Mouse (Mus musculus): ENCODE results near the gene G6pc2. TPM values are rescaled to one million over a fixed set of nuclear protein-coding genes. Genes with fewer than 3 reads are reported as not detected.

G6pc2 gene
- polyA plus RNA-seq, 1 experiment from 2014 or later = not detected

- Histone ChIP-seq H3K4me3 (ENCODE audit: low read depth, low read length) (peak overlapping the region; percentile 72), H3K4me1 (ENCODE audit: control insufficient read depth, insufficient read depth, low read length) (no peaks in the 10 kb centered on the region), H3K27ac (ENCODE audit: low read length) (no peak overlapping the region), H3K36me3 (ENCODE audit: control insufficient read depth, insufficient read depth, low read length) (peaks cover 12% of the 10 kb centered on the region; the same call in 1 of the 2 replicates), H3K9ac (replicated peaks; ENCODE audit: low read depth, low read length) (peak overlapping the region; percentile 72), H3K4me2 (replicated peaks; ENCODE audit: low read depth, low read length) (peak overlapping the region; percentile 64), H3K27me3 (ENCODE audit: control insufficient read depth, insufficient read depth, low read length) (no peaks in the 10 kb centered on the region), H3K9me3 (ENCODE audit: control insufficient read depth, low read depth, low read length) (no peaks in the 10 kb centered on the region)
- no peak for ATAC-seq (ENCODE audit: insufficient number of reproducible peaks, insufficient read depth, low FRiP score, low read depth)
- WGBS = 11% methylated on average over 6 of the region's 6 CpGs
Measured at GRCm38 (mm10) chr2:69205185-69205584, 5.7 kb upstream of the G6pc2 start.

- WGBS = under 1% methylated on average over 43 of the region's 46 CpGs
- Histone ChIP-seq H3K9ac (replicated peaks; ENCODE audit: low read depth, low read length) (peak within 1 kb of the TSS; percentile 72), H3K4me3 (ENCODE audit: low read depth, low read length) (peak within 1 kb of the TSS; percentile 72), H3K27me3 (ENCODE audit: control insufficient read depth, insufficient read depth, low read length) (no peaks in the 10 kb centered on the region), H3K36me3 (ENCODE audit: control insufficient read depth, insufficient read depth, low read length) (peaks cover 10% of the 10 kb centered on the region; the same call in 1 of the 2 replicates), H3K4me1 (ENCODE audit: control insufficient read depth, insufficient read depth, low read length) (no peaks in the 10 kb centered on the region), H3K4me2 (replicated peaks; ENCODE audit: low read depth, low read length) (peak within 1 kb of the TSS; percentile 64), H3K9me3 (ENCODE audit: control insufficient read depth, low read depth, low read length) (no peaks in the 10 kb centered on the region), H3K27ac (ENCODE audit: low read length) (peak within 1 kb of the TSS; percentile 81; the same call in 1 of the 2 replicates)
- peak; percentile 98 for ATAC-seq (ENCODE audit: insufficient number of reproducible peaks, insufficient read depth, low FRiP score, low read depth)
Measured at GRCm38 (mm10) chr2:69205791-69206351, 5.0 kb upstream of the G6pc2 start, which contains the start of gene Spc25. Gene Spc25, minus strand, starts transcription at chr2:69206194.

GRCm38 (mm10) chr2:69206523-69206922, 4.3 kb upstream of the G6pc2 start:
- ATAC-seq (ENCODE audit: insufficient number of reproducible peaks, insufficient read depth, low FRiP score, low read depth) = no peak
- no peaks in the 10 kb centered on the region for H3K27me3 ChIP-seq (ENCODE audit: control insufficient read depth, insufficient read depth, low read length)
- H3K36me3 ChIP-seq (ENCODE audit: control insufficient read depth, insufficient read depth, low read length) = peaks cover 4% of the 10 kb centered on the region; the same call in 1 of the 2 replicates
- 0 out of 2 replicates have a peak overlapping the region, but pooled peaks have one; percentile 10 for H3K9ac ChIP-seq (replicated peaks; ENCODE audit: low read depth, low read length)
- no peaks in the 10 kb centered on the region for H3K9me3 ChIP-seq (ENCODE audit: control insufficient read depth, low read depth, low read length)
- no peak overlapping the region for H3K27ac ChIP-seq (ENCODE audit: low read length)
- H3K4me3 ChIP-seq (ENCODE audit: low read depth, low read length) = peak overlapping the region; percentile 72; the same call in 1 of the 2 replicates
- WGBS = 21% methylated on average over 7 of the region's 7 CpGs
- H3K4me1 ChIP-seq (ENCODE audit: control insufficient read depth, insufficient read depth, low read length) = no peaks in the 10 kb centered on the region
- H3K4me2 ChIP-seq (replicated peaks; ENCODE audit: low read depth, low read length) = peak overlapping the region; percentile 64

- no peak for ATAC-seq (ENCODE audit: insufficient number of reproducible peaks, insufficient read depth, low FRiP score, low read depth)
- Histone ChIP-seq H3K4me3 (ENCODE audit: low read depth, low read length) (no peak overlapping the region), H3K27me3 (ENCODE audit: control insufficient read depth, insufficient read depth, low read length) (no peaks in the 10 kb centered on the region), H3K27ac (ENCODE audit: low read length) (no peak overlapping the region), H3K4me1 (ENCODE audit: control insufficient read depth, insufficient read depth, low read length) (no peaks in the 10 kb centered on the region), H3K9me3 (ENCODE audit: control insufficient read depth, low read depth, low read length) (no peaks in the 10 kb centered on the region), H3K4me2 (replicated peaks; ENCODE audit: low read depth, low read length) (no peak overlapping the region), H3K9ac (replicated peaks; ENCODE audit: low read depth, low read length) (no peak overlapping the region), H3K36me3 (ENCODE audit: control insufficient read depth, insufficient read depth, low read length) (no peaks in the 10 kb centered on the region)
- WGBS = 77% methylated on average over 3 of the region's 3 CpGs
Measured at GRCm38 (mm10) chr2:69209684-69210083, 1.2 kb upstream of the G6pc2 start.

- 70% methylated on average over 10 of the region's 10 CpGs for WGBS
- no peaks in the 10 kb centered on the region for H3K9me3 ChIP-seq (ENCODE audit: control insufficient read depth, low read depth, low read length)
- H3K9ac ChIP-seq (replicated peaks; ENCODE audit: low read depth, low read length) = no peak overlapping the region
- no peak overlapping the region for H3K27ac ChIP-seq (ENCODE audit: low read length)
- no peaks in the 10 kb centered on the region for H3K27me3 ChIP-seq (ENCODE audit: control insufficient read depth, insufficient read depth, low read length)
- no peaks in the 10 kb centered on the region for H3K4me1 ChIP-seq (ENCODE audit: control insufficient read depth, insufficient read depth, low read length)
- H3K36me3 ChIP-seq (ENCODE audit: control insufficient read depth, insufficient read depth, low read length) = no peaks in the 10 kb centered on the region
- no peak for ATAC-seq (ENCODE audit: insufficient number of reproducible peaks, insufficient read depth, low FRiP score, low read depth)
- no peak overlapping the region for H3K4me3 ChIP-seq (ENCODE audit: low read depth, low read length)
- no peak overlapping the region for H3K4me2 ChIP-seq (replicated peaks; ENCODE audit: low read depth, low read length)
Measured at GRCm38 (mm10) chr2:69212652-69213051, 1.8 kb downstream of the G6pc2 start.

- no peak overlapping the region for H3K4me3 ChIP-seq (ENCODE audit: low read depth, low read length)
- H3K4me2 ChIP-seq (replicated peaks; ENCODE audit: low read depth, low read length) = no peak overlapping the region
- no peak; the same call in 1 of the 2 replicates for ATAC-seq (ENCODE audit: insufficient number of reproducible peaks, insufficient read depth, low FRiP score, low read depth)
- no peak overlapping the region for H3K9ac ChIP-seq (replicated peaks; ENCODE audit: low read depth, low read length)
- H3K27me3 ChIP-seq (ENCODE audit: control insufficient read depth, insufficient read depth, low read length) = no peaks in the 10 kb centered on the region
- H3K9me3 ChIP-seq (ENCODE audit: control insufficient read depth, low read depth, low read length) = no peaks in the 10 kb centered on the region
- no peak overlapping the region for H3K27ac ChIP-seq (ENCODE audit: low read length)
- H3K4me1 ChIP-seq (ENCODE audit: control insufficient read depth, insufficient read depth, low read length) = no peaks in the 10 kb centered on the region
- no peaks in the 10 kb centered on the region for H3K36me3 ChIP-seq (ENCODE audit: control insufficient read depth, insufficient read depth, low read length)
- 28% methylated on average over 7 of the region's 7 CpGs for WGBS
Measured at GRCm38 (mm10) chr2:69215242-69215641, 4.4 kb downstream of the G6pc2 start.

- WGBS = 56% methylated on average over 5 of the region's 5 CpGs
- no peak overlapping the region for H3K9ac ChIP-seq (replicated peaks; ENCODE audit: low read depth, low read length)
- H3K27me3 ChIP-seq (ENCODE audit: control insufficient read depth, insufficient read depth, low read length) = no peaks in the 10 kb centered on the region
- H3K27ac ChIP-seq (ENCODE audit: low read length) = no peak overlapping the region
- no peaks in the 10 kb centered on the region for H3K4me1 ChIP-seq (ENCODE audit: control insufficient read depth, insufficient read depth, low read length)
- no peak for ATAC-seq (ENCODE audit: insufficient number of reproducible peaks, insufficient read depth, low FRiP score, low read depth)
- no peak overlapping the region for H3K4me3 ChIP-seq (ENCODE audit: low read depth, low read length)
- no peak overlapping the region for H3K4me2 ChIP-seq (replicated peaks; ENCODE audit: low read depth, low read length)
- H3K36me3 ChIP-seq (ENCODE audit: control insufficient read depth, insufficient read depth, low read length) = no peaks in the 10 kb centered on the region
- no peaks in the 10 kb centered on the region for H3K9me3 ChIP-seq (ENCODE audit: control insufficient read depth, low read depth, low read length)
Measured at GRCm38 (mm10) chr2:69221868-69222416, 11.1 kb downstream of the G6pc2 start.

GRCm38 (mm10) chr2:69222815-69223214, 11.9 kb downstream of the G6pc2 start:
- no peak for ATAC-seq (ENCODE audit: insufficient number of reproducible peaks, insufficient read depth, low FRiP score, low read depth)
- Histone ChIP-seq H3K27ac (ENCODE audit: low read length) (no peak overlapping the region), H3K9me3 (ENCODE audit: control insufficient read depth, low read depth, low read length) (no peaks in the 10 kb centered on the region), H3K4me2 (replicated peaks; ENCODE audit: low read depth, low read length) (no peak overlapping the region), H3K4me3 (ENCODE audit: low read depth, low read length) (no peak overlapping the region), H3K36me3 (ENCODE audit: control insufficient read depth, insufficient read depth, low read length) (no peaks in the 10 kb centered on the region), H3K27me3 (ENCODE audit: control insufficient read depth, insufficient read depth, low read length) (no peaks in the 10 kb centered on the region), H3K4me1 (ENCODE audit: control insufficient read depth, insufficient read depth, low read length) (no peaks in the 10 kb centered on the region), H3K9ac (replicated peaks; ENCODE audit: low read depth, low read length) (no peak overlapping the region)
- 82% methylated on average over 10 of the region's 10 CpGs for WGBS

Data from stomach, embryonic 14.5 days (tissue).